Mouse (Mus musculus) activated CD4-positive, CD25-positive, alpha-beta regulatory T cell, adult 4 months (primary cell): ENCODE results near the gene Dnajb8. TPM values are rescaled to one million over a fixed set of nuclear protein-coding genes. Genes with fewer than 3 reads are reported as not detected.

Experiments
- ATAC-seq: one replicate; pipeline ENCODE4 v1.8.0; 2017
- polyA plus RNA-seq, 2 experiments: library from polyadenylated mRNA; unstranded; fragments of 100-300 nt; shearing (Covaris generic); gene quantifications; one replicate each; pipeline ENCODE4 v1.2.1; 2017

Gene Dnajb8
- polyA plus RNA-seq, 2 experiments from 2014 or later: not detected

DNA sequence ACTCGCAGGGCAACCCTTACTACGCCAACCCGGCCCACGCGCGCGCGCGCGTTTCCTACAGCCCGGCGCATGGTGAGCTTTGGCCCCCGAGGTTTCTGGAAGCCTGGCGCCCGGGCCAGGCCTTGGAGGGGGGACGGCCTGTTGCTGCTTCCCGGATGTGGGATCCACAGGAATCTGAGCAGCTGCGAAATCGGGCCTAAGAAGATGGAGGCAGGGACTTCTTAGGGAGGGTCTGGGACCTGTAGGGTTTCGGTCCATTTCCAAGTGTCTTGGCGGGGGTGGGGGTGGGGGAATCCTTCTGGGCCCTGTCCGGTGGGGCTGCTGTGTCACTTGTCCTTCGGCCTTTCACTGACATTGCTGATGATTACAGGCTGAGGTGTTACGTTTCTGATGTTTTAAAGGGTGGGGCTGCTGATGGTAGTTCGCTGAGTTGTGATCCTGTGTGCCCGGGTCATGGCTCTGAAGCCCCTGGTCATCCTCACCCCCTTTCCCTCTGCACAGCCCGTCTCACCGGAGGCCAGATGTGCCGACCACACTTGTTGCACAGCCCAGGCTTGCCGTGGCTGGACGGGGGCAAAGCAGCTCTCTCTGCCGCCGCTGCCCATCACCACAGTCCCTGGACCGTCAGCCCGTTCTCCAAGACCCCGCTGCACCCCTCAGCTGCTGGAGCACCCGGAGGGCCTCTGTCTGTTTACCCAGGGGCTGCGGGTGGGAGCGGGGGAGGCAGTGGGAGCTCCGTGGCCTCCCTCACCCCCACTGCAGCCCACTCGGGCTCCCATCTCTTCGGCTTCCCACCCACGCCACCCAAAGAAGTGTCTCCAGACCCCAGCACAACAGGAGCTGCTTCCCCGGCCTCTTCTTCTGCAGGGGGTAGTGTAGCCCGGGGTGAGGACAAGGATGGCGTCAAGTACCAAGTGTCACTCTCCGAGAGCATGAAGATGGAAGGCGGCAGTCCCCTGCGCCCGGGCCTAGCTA is 22.1 kb upstream of the Dnajb8 start:
- ATAC-seq: no peak

DNA sequence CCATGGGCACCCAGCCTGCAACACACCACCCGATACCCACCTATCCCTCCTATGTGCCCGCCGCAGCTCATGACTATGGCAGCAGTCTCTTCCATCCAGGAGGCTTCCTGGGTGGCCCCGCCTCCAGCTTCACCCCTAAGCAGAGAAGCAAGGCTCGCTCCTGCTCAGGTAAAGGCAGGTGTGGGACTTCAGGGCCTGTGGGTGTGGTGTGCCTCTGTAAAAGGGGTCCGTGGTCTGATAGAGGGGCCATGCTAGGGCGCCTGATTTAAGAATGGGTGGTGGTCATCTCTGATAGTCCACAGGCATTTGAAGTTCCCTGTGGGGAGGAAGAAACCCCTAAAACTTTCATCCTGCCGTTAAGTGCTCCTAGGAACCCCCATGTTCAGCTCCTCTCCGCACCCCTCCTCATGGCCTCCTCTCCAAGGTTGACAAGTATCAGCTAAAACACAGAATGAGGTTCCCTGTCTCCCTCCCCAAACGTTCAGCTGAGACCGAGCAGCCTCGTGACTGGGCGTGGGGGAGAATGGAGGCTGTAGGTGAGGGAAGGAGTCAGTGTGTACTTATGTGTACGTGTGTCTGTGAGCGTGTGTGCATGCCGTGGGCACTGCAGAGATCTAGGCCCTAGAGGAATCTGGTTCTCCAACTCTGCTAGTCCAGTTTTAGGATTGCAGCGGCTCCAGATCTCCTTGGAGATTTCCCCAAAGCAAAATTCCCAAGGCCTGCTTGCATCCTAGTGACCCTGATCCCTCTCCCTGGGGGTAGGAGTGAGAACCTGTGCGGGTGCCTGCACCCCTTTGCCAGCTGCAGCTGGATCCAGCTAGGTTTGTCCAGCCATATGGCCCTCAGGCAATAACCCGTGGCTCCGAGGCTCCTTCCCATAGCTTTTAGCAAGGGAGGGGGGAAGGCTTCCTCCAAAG is 21.1 kb upstream of the Dnajb8 start:
- ATAC-seq: no peak

DNA sequence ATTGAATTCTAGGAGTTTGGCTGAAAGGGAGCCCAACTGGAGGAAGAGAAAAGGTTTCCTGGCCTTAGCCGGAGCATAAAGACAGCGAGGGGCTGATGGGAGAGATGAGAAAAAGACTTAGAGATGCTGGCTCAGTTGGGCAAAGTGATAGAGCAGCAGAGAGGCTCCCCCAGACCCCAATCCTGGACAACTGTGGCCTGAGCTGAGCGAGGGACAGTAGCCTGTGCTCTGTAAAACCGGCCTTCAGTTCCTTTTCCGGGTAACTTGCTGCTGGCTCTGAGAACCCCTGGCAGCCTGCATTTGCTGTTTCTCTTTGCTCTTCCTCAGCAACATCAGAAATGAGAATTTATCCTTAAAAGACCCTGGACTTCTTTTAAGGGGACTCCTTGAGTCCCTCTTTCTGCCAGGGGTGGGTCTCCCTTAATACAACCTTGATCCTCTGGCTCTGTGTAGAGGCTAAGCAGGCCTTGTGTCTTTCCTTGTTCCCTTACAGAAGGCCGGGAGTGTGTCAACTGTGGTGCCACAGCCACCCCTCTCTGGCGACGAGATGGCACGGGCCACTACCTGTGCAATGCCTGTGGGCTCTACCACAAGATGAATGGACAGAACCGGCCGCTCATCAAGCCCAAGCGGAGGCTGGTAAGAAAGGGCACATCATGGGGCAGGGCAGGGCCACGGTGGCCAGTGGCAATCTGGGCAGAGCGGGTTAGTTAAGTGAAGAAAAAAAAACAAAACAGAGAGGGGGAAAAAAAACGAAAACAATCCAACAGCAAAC is 20.0 kb upstream of the Dnajb8 start:
- ATAC-seq: no peak

DNA sequence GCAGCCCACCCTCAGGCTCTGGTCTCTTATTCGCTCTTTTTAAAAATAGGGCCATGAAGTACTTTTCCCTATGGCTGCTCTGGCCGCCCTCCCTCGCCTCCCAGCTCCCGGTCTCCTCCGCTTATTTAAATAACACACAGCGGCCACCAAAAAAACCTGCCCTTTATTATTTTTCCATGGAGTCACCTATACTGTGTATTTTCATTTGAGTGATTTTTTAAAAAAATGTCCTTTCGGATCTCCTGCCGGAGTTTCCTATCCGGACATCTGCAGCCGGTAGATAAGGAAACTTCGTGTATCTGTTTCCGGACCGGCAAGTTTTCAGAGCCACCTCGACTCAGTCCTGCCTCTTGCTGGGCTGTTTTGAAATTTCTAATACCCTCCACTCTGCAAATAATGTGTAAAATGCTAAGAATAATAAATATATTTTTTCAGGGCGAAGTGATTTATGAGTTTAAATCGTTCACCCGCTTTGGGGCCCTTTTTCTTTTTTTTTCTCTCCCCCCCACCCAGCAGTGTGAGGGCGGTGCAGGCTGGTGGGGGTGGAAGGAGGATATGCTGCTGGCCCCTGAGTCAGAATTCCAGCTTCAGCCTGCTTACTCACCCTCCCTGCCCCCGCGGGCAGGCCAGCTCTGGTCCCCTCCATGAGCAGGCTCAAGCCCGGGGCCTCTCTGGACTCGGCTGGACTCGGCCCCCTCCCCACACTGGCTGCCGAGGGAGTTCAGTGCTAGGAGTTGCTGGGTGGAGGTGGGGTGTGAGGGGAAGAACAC is 19.0 kb upstream of the Dnajb8 start:
- ATAC-seq: no peak

DNA sequence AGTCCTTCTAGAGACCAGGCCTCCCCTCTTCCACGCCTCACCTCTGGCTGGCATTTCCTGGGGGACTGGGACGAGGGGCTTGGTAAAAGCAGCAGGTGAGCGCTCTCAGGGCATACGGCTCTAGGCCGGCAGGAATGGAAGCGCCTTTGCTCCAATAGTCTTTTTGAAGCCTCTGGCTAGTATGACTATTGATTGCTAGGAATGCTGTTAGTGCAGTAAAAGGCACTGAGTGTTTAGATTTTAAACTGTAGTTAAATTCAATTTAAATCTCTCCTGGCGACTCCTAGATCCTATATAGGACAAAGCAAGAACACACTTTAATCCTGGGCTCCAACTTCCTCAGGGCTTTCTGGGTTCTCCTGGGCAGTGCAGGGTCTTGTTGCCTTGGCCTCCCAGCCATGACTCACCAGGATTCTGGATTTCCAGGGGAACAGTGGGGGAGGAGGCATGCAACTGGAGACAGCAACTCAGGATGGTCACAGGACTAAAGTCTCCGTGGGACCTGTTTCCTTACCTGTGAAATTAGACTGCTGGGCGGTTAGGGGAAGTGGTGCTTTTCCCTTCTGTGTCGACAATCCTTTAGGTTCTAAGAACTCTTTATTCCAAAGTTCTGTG is 18.2 kb upstream of the Dnajb8 start:
- ATAC-seq: no peak

DNA sequence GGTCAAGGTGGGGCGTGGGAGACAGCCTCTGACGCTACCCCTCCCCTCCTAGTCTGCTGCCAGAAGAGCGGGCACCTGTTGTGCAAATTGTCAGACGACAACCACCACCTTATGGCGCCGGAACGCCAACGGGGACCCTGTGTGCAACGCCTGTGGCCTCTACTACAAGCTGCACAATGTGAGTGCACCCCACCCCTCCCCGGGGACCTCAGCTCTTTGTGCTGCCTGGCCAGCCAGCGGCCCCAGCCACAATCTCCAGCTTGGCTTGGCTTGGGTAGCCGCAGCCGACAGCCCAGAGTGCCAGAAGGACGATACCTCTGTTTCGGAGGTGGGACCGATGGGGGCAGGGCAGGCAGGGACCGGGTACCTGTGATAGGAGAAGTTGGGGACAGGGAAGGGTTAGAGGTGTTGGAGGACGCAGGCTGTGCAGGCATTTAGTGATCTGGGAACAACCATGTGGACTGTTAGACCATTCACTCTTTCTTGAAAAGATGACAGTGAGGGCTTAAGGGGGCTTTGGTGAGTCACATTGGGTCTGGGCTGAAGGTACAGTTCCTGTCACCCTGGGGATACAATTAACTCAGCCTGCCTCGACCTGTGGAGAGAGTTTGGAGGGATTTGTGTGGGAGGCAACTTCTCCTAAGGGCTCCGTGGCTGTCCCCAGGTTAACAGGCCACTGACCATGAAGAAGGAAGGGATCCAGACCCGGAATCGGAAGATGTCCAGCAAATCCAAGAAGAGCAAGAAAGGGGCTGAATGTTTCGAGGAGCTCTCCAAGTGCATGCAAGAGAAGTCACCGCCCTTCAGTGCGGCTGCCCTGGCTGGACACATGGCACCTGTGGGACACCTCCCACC is 17.3 kb upstream of the Dnajb8 start:
- no peak for ATAC-seq

DNA sequence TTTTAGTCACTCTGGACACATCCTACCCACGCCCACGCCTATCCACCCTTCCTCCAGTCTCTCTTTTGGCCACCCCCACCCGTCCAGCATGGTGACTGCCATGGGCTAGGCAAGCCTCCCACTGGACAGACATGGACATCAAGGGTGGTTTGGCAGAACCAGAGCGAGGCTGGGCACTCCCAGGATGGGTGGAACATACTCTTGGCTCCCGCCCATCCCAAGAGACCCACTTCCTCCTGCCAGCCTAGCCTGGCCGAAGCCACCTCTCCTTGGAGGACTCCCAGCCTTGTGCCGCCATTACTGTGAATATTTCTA is 16.7 kb upstream of the Dnajb8 start:
- ATAC-seq: no peak

DNA sequence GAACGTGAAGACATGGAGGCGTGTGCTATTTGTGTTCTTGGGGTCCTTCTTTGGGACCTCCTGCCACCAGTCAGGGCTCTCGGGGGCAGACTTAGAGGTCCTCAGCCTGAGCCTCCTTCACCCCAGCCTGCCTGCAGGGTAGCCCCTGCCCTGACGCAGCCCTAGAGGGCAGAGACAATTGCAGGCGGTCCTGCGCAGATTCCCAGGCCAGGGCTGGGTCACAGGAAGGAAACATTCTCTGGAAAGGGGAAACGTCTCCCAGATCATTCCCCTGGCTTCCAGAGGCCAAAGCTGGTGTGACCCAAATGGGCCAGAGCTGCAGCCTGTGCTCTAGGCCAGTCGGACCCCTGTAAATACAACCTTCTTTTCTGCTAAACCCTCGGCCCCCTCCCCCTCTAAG is 16.1 kb upstream of the Dnajb8 start:
- ATAC-seq: no peak

DNA sequence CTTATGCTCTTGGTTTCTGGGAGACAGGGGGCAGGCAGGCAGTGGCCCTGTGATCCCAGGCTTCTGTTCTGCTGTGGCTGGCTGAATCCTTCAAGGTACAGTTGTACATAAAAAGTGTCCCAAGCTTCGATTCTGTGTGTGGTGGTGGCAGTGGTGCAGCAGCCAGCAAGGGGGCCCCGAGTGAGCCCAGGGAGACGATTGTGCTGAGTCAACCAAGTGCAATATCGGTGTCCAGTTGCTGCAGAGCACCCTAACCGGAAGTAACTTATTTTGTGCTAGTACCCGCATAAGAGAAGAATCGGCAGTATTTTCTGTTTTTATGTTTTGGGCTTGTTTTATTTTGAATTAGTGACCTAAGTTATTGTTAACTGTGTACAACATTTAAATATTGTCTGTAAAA is 15.5 kb upstream of the Dnajb8 start:
- ATAC-seq: no peak

DNA sequence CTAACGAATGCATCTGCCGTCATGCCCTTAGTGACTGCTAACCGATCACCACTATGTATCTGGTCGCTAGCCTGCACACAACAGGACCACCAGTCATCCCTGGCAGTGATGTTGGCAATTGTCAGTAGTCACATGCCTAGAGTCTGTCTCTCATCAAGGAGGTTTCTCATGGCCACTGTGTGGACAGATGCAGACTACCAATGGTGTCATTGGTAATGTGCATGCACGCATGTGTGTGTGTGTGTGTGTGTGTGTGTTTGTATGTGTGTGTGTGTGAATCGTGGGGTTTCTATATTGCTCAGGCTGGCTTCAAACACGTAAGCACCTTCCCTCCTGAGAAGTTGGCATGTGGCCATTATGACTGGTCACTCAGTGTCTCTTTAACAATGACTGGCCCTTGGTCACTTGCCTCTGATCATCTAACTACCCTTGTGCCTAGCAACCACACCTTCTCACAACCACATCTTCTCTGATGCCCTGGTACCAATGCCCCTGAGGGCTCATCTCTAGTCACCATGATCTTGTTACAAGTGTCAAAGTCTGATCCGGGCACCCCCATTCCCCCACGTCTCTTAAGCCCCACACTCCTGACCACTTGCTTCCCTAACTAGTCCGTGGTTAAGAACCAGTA is 14.6 kb upstream of the Dnajb8 start:
- no peak for ATAC-seq

DNA sequence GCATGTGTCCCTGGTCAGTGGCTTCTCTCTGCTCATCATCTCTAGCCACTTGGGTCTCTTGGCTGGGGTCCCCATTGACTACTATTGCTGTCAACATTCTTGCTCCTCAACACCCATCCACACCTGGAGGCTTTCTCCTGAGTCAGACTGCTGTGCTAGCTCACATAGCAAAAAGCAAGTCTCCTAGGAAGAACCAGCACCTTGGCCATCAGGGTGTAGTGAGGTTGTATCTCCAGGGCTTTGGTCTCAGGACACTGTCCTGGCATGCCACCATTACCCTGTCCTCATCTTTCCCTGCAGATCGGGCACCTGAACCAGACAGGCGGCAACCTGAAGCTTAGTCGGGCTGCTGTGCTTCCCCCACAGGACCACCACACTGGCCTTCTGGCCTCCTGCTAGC is 13.7 kb upstream of the Dnajb8 start:
- ATAC-seq: no peak

DNA sequence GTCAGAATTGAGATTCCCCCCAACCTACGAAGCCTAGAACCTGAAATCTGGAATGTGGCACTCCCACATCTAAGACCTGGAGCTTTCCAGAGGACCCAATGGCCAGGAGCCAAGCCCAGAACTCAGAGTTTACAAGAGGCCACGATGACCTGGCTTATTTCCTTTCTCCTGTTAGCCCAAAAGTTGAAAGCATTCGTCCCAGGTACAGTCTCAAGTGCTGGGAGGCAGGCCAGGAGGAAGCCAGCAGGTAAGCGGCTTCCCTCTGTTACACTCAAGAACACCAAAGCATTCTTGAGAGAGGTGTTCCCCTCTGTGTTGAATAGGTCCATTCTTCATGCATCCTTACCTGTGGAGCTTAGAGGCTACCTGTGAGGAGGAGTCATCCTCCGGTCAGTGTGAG is 12.6 kb upstream of the Dnajb8 start:
- ATAC-seq: no peak

DNA sequence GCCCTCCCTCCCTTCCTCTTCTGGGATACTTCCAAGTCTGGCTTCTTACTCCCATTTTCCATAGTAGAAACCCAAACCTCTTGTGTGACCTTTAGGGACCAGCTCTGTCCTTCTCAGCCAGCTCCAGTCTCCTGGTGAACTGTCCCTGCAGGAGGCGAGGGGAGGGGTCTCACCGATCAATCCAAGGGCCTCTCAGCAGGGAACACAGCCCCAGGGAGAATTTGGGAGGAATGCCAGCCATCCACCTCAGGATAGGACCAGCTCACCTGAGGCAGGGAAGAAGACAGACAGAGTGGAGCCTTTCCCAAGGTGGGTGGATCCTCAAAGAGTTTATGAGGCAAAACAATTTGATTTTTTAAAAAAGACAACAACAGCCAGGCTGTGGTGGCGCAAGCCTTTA is 11.9 kb upstream of the Dnajb8 start:
- no peak for ATAC-seq

DNA sequence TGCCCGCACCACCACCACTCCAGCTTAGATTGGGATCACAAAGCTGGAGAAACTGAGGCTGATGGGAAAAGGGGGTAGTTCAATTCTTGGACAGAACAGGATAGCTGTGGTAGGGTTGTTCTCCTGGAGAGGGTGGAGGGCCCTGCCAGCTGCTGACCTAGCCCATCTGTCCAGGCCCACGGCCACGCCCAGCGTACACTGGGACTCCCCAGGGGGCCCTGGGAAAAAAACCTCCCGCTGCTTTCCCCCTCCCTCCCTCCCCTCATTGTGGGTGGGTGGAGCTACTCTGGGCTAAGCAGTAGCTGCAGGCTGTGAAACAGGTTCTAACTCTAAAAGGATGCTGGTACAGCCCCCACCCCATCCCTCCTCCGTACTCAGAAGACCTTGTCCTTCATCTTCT is 6.3 kb upstream of the Dnajb8 start:
- ATAC-seq: no peak

DNA sequence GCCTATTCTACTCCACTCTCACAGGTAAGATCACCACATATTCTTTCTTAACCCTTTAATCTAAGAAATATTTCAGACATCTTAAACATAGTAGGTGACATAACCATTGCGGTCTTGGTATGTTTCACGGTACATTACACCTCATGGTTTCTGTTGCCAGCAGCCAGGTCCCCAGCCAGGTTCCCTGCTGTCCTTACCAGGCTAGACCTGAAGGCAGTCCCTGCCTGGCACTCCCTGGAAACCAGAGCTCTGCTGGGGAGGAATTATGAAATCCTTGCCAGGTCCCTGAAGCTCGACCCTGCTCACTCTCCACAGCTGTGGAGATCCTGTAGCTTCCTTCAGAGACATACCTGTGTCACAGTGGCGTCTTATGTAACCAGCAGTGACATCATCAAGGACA is 5.9 kb upstream of the Dnajb8 start:
- ATAC-seq: no peak

DNA sequence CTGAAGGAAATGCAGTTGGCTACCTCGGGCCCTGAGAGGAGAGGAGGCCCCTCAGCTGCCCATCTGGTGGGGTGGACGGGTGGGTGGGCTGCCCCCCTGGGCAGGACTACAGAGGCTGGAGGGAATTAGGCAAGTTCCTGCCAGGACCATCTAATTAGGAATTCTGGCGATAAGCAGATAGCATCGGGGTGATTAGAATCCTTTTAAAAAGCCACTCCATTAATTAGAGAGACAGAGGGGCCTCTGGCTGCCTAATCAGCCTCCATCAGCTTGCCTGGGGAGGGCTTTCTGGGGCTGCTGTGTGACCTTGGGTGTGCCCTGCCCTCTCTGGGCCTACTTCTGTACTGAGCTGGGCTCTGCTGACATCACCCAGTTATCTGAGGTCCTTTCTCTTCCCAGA is 3.0 kb upstream of the Dnajb8 start:
- no peak for ATAC-seq

DNA sequence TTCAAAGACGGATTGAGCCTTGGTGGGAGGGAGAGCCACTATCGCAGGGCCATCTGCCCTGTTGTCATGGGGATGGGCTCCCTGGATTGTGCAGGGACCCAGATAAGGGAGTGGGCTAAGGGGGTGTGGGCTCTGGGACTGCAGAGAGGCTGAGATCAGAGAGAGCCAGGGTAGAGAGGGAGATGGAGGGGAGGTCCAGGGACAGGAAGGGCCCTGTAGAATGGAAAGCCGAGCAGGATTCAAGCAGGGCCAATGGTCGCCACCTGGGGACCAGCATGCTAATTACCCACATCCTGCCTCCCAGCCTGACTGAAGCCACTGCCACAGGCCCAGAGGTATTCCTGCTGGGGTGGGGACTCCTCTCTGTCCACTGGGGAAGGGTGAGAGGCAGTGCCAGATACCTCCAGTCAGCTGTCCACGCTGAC is 4.5 kb downstream of the Dnajb8 start:
- ATAC-seq: no peak

DNA sequence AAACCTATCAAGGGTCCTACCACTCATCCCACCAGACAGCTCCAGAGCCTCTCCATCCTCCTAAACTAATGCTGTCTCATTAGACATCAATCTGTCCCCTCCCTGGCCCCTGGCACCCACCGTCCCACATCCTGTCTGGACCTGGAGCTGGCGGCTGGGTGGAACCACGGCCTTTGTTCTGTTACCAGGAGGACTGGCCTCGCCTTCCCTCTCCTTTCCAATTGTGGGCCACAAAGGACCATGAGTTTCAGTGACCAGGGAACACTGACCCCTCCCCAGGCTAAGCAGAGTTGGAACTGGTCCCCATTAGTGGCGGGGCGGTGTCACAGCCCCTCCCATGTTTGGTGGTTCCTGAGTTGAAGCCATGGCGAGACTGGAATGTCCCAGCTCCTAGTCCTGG is 5.5 kb downstream of the Dnajb8 start:
- ATAC-seq: no peak

DNA sequence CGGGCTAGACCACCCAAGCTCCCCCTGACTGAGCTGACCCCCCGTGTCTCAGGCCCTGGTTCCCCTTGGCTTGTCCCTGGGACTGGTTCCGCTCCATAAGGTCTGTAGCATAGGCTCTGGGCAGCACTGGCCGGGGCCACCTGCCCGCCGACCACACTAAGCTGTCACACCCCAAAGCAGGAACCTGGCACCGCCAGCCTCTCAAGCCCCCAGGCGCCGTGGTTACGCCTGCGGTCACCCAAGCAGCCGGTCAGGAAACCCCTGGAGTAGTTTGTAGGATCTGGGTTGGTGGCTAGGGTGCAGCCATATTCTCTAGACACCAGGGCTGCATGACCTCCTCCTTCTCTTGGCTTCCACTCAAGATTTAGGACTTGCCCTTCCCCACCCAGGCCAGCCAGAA is 7.2 kb downstream of the Dnajb8 start:
- ATAC-seq: no peak

DNA sequence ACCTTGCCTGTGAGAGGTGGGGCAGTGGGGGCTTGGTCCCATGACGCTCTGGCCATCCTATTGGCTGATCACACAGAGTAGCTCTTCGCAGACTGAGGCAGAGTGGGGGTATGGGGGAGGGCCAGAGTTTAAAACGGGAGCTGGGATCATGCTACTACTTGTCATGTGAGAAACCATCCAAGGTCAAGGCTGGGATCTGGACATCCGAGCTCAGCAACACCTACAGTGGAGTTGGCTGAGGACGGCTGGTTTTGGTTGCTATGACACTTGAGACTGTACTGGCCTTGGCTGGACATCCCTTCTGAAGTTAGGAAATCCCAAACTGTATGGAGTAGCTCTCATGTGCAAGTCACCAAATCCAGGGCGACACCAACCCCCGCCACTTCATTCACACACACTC is 9.8 kb downstream of the Dnajb8 start:
- no peak for ATAC-seq
